Mouse (Mus musculus): ENCODE results near the gene Setd1b. TPM values are rescaled to one million over a fixed set of nuclear protein-coding genes. Genes with fewer than 3 reads are reported as not detected.

Setd1b gene
- polyA plus RNA-seq, 1 experiment from 2014 or later: 10.9 TPM

DNA sequence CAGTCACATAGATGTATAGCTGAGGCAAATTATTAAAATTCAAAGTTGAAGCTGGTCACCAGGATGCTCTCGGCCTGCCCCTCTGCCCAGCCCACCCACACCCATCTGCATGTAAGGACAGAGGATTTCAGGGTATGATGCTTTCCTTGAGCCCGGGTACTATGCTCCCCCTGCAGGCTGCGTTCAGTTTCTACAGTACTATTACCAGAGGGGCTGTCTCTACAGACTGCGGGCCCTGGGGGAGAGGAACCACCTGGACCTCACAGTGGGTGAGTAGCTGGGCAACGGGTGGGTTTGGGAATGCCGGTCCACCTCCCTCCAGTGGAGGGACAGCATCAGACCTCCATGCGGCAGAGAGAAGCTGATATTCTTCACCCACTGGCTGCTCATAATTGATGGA, 27.1 kb upstream of the Setd1b start:
- Histone ChIP-seq H3K27ac (replicated peaks) (no peak overlapping the region), H3K4me1 (replicated peaks) (peaks cover 10% of the 10 kb centered on the region), H3K36me3 (no peaks in the 10 kb centered on the region), H3K27me3 (no peaks in the 10 kb centered on the region), H3K4me3 (no peak overlapping the region), H3K9ac (no peak overlapping the region), H3K4me2 (no peak overlapping the region), H3K9me3 (no peaks in the 10 kb centered on the region)
- no peak for ATAC-seq (ENCODE audit: low FRiP score, low read depth)
- 30% methylated on average over 7 of the region's 7 CpGs for WGBS

DNA sequence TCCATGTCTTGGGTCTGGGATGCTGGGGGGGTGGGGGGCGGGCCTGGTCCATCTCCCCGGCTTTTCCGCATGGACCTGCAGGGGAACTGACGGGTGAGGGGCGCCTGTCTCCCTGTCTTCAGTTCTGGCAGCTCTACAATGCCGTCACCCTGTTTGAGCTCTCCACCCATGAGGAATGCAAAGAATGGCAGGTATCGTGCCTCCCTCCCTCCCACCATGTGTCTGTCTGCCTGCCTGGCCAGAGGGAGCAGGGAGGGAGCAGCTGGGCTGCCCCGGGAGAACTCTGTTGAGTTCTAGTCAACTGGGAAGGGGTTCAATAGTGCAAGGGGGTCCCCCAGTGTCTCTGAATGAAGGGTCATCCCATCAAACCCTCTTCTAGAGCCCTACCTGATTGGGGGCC, 25.9 kb upstream of the Setd1b start:
- H3K36me3 ChIP-seq: no peaks in the 10 kb centered on the region
- no peak overlapping the region for H3K27ac ChIP-seq (replicated peaks)
- 74% methylated on average over 8 of the region's 8 CpGs for WGBS
- H3K4me1 ChIP-seq (replicated peaks): no peaks in the 10 kb centered on the region
- ATAC-seq (ENCODE audit: low FRiP score, low read depth): no peak
- no peaks in the 10 kb centered on the region for H3K27me3 ChIP-seq
- H3K9me3 ChIP-seq: no peaks in the 10 kb centered on the region
- H3K4me3 ChIP-seq: no peak overlapping the region
- no peak overlapping the region for H3K9ac ChIP-seq
- H3K4me2 ChIP-seq: no peak overlapping the region

DNA sequence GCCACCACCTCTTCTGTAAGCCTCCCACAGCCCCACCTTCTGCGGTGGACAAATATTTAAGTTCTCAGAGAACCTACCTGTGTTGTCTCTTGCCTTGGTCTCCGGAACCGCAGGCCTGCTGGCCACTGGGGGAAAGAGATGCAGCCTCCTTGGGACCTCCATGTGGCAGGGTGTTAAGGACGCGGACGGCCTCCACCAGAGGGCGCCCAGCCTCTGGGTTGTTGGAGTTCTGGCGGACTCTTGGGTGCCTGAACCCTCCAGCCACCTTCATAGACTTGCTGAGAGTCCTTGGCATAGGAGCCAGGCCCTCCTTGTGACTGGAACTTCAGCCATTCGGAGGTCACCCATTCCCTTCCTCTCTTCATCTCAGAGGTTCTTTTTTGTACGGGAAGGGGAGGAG, 24.7 kb upstream of the Setd1b start:
- H3K4me3 ChIP-seq: no peak overlapping the region
- H3K9ac ChIP-seq: no peak overlapping the region
- no peak overlapping the region for H3K4me2 ChIP-seq
- no peaks in the 10 kb centered on the region for H3K4me1 ChIP-seq (replicated peaks)
- no peak overlapping the region for H3K27ac ChIP-seq (replicated peaks)
- no peaks in the 10 kb centered on the region for H3K36me3 ChIP-seq
- H3K9me3 ChIP-seq: no peaks in the 10 kb centered on the region
- WGBS: 19% methylated on average over 10 of the region's 10 CpGs
- ATAC-seq (ENCODE audit: low FRiP score, low read depth): no peak; the same call in 1 of the 2 replicates
- no peaks in the 10 kb centered on the region for H3K27me3 ChIP-seq

DNA sequence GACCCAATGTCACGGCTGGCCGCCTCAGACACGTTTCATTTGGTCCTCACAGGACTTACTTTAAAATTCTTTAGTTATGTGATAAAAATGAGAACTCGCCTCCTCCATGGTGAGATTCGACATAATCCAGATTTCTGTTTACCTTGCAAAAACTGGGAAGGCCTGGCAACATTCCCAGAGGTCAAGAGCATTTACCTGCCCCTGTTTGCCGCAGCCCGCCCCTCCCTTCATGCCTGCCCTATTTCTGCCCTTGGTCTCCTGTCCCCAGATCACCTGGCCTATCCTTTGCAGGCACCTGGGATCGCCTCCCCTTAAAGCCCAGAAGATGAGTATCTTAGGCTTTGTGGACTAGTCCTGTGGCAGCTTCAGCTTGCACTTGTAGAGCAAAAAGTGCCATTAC, 24.2 kb upstream of the Setd1b start:
- H3K27ac ChIP-seq (replicated peaks): no peak overlapping the region
- no peak overlapping the region for H3K4me2 ChIP-seq
- no peaks in the 10 kb centered on the region for H3K9me3 ChIP-seq
- H3K36me3 ChIP-seq: no peaks in the 10 kb centered on the region
- no peak overlapping the region for H3K9ac ChIP-seq
- no peak overlapping the region for H3K4me3 ChIP-seq
- 88% methylated on average over 8 of the region's 8 CpGs for whole genome bisulfite sequencing
- no peaks in the 10 kb centered on the region for H3K27me3 ChIP-seq
- no peaks in the 10 kb centered on the region for H3K4me1 ChIP-seq (replicated peaks)
- no peak for ATAC-seq (ENCODE audit: low FRiP score, low read depth)

DNA sequence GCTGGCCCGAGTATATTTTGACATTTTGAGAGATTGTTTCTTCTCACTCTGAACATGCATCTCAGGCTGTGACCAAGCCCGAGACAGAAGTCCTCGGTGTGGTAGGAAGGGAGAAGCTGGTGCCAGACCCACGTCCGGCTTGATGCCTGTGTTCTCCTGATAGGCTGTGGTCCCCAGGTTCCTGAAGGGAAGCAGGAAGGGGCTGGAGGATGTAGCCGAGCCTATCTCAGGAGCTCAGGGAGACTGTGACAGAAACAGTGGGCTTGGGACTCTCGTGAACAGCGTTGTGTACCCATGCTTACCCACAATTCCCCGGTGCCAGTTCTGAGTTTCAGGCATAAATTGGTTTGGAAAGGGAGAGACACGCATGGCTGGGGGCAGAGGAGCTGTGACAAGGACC, 23.2 kb upstream of the Setd1b start:
- no peak overlapping the region for H3K27ac ChIP-seq (replicated peaks)
- no peak overlapping the region for H3K9ac ChIP-seq
- H3K4me3 ChIP-seq: no peak overlapping the region
- H3K9me3 ChIP-seq: no peaks in the 10 kb centered on the region
- H3K4me2 ChIP-seq: no peak overlapping the region
- H3K36me3 ChIP-seq: no peaks in the 10 kb centered on the region
- no peaks in the 10 kb centered on the region for H3K4me1 ChIP-seq (replicated peaks)
- no peak for ATAC-seq (ENCODE audit: low FRiP score, low read depth)
- 78% methylated on average over 10 of the region's 10 CpGs for WGBS
- H3K27me3 ChIP-seq: no peaks in the 10 kb centered on the region

DNA sequence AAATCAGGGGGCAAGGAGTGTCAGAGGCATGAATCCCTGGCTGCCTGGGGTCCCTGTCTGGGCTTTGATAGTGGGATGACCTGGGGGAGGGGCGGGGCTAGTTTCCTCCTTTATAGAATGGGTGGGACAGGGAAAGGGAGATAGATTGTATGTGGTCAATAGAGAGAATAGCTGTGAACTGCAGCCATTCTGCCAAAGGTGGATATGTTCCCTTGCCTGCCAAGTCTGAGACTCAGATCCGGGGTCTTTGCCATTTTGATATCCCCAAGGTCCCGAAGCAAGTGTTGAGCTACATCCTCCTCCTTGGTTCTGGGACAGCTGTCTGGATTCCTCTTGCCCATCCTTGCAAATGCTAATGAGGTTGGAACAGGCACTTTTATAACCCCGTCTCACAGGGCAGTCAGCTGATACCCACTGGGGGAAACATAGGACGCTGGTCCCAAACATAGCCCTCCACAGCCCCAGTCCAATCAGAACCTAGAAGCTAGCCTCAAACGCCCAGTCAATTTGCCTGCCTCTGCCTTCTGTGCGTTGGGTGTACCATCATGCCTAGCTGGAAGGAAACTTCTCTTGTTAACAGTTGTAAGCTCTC, 21.3 kb upstream of the Setd1b start:
- no peak overlapping the region for H3K9ac ChIP-seq
- ATAC-seq (ENCODE audit: low FRiP score, low read depth): no peak
- WGBS: 42% methylated on average over 7 of the region's 7 CpGs
- H3K36me3 ChIP-seq: no peaks in the 10 kb centered on the region
- no peak overlapping the region for H3K4me3 ChIP-seq
- H3K27me3 ChIP-seq: no peaks in the 10 kb centered on the region
- no peak overlapping the region for H3K4me2 ChIP-seq
- no peaks in the 10 kb centered on the region for H3K4me1 ChIP-seq (replicated peaks)
- H3K27ac ChIP-seq (replicated peaks): no peak overlapping the region
- no peaks in the 10 kb centered on the region for H3K9me3 ChIP-seq

DNA sequence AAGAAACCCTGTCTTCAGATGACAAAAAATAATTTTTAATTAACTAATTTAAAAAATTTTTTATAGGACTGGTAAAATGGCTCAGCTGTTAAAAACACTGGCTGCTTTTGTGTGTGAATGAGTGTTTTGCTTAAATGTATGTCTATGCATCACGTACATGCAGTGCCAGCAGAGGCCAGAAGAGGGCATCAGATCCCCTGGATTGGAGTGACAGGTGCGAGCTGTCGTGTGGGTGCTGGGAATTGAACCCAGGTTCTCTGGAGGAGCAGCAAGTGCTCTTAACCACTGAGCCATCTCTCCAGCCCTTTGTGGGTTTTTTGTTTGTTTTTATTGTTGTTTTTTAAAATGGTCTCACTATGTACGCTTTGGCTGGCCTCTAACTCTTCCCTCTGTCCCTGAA, 19.8 kb upstream of the Setd1b start:
- Histone ChIP-seq H3K9ac (no peak overlapping the region), H3K36me3 (no peaks in the 10 kb centered on the region), H3K27ac (replicated peaks) (no peak overlapping the region), H3K9me3 (no peaks in the 10 kb centered on the region), H3K4me1 (replicated peaks) (no peaks in the 10 kb centered on the region), H3K4me3 (no peak overlapping the region), H3K4me2 (no peak overlapping the region), H3K27me3 (no peaks in the 10 kb centered on the region)
- WGBS: 95% methylated on average over 4 of the region's 4 CpGs
- ATAC-seq (ENCODE audit: low FRiP score, low read depth): no peak

DNA sequence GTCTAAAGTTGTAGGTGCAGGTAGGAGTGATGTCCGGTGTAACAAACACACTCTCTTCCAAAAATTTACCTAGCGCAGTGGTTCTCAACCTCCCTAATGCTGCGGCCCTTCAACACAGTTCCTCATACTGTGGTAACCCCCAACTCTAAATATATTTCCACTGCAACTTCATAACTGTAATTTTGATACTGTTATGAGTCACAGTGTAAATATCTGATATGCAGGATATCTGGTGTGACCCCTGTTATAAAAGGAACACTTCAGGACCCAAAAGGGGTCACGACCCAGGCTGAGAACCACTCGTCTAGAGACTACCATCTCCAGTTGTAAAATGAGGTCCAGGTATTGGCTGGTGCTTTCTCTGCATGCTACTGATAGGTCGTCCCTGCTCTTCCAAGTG, 16.9 kb upstream of the Setd1b start:
- ATAC-seq (ENCODE audit: low FRiP score, low read depth): no peak
- Histone ChIP-seq H3K4me3 (no peak overlapping the region), H3K9ac (no peak overlapping the region), H3K4me2 (no peak overlapping the region), H3K27ac (replicated peaks) (no peak overlapping the region), H3K9me3 (no peaks in the 10 kb centered on the region), H3K27me3 (no peaks in the 10 kb centered on the region), H3K36me3 (no peaks in the 10 kb centered on the region; the same call in 1 of the 2 replicates), H3K4me1 (replicated peaks) (no peaks in the 10 kb centered on the region; the same call in 1 of the 2 replicates)
- 89% methylated on average over 6 of the region's 6 CpGs for WGBS

DNA sequence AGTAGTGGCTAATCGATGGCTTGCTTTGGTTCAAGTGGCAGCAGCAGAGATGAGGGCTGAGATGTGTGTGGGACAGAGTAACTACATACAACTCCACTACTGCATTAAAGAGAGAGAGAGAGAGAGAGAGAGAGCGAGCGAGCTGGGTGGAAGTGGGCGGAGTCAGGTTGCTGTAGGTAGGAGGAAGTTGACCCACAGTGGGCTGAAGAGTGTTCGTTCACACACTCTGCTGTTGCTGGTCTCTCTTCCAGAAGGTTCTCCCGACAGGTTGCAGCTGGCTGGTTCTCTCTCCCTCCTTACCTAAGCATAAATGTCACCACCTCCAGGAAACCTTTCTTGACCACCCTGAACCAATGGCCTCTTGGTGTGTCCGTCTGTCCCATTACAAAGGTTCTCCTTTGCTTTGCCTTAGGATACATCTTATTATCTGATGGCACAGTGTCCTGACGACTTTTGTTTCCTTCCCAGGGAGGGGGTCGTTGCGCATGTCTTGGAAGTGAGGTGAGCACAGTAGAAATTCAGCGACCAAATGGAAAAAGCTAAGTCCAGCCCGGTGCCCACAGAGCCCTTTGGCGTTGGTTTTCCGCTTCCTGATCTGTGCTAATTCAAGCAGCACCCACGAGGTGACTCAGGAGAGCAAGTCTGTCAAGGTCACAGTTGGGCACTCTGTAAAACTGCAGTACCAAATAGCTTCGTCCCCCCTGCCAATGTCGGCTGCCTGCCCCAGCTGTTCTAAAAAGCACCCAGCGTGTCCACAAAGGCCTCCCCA, 16.2 kb upstream of the Setd1b start:
- Histone ChIP-seq H3K9ac (no peak overlapping the region), H3K4me1 (replicated peaks) (no peaks in the 10 kb centered on the region; the same call in 1 of the 2 replicates), H3K27me3 (no peaks in the 10 kb centered on the region), H3K9me3 (no peaks in the 10 kb centered on the region), H3K27ac (replicated peaks) (no peak overlapping the region), H3K4me2 (no peak overlapping the region), H3K36me3 (no peaks in the 10 kb centered on the region; the same call in 1 of the 2 replicates), H3K4me3 (no peak overlapping the region)
- 85% methylated on average over 18 of the region's 18 CpGs for WGBS
- no peak for ATAC-seq (ENCODE audit: low FRiP score, low read depth)

DNA sequence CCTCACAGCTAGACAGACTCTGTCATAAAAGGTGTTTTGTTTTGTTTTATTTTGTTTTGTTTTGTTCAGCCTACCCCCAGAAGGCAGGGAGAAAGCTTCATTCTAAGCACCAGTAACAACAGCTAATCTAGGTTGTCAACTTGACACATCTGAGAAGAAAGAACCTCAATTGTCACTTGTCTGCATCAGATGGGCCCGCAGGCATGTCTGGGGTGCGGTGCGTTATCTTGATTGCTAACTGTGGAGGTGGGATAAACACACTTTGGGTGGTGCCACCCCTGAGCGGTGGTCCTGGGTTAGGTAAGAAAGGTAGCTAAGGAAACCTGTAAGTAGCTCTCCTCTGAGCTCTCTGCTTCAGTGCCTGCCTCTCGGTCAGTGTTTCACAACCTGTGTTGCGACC, 15.0 kb upstream of the Setd1b start:
- no peak overlapping the region for H3K4me3 ChIP-seq
- 75% methylated on average over 6 of the region's 6 CpGs for WGBS
- H3K9ac ChIP-seq: no peak overlapping the region
- H3K4me2 ChIP-seq: no peak overlapping the region
- no peaks in the 10 kb centered on the region; the same call in 1 of the 2 replicates for H3K36me3 ChIP-seq
- no peaks in the 10 kb centered on the region for H3K27me3 ChIP-seq
- ATAC-seq (ENCODE audit: low FRiP score, low read depth): no peak
- no peaks in the 10 kb centered on the region for H3K9me3 ChIP-seq
- H3K4me1 ChIP-seq (replicated peaks): peaks cover 8% of the 10 kb centered on the region
- no peak overlapping the region for H3K27ac ChIP-seq (replicated peaks)

DNA sequence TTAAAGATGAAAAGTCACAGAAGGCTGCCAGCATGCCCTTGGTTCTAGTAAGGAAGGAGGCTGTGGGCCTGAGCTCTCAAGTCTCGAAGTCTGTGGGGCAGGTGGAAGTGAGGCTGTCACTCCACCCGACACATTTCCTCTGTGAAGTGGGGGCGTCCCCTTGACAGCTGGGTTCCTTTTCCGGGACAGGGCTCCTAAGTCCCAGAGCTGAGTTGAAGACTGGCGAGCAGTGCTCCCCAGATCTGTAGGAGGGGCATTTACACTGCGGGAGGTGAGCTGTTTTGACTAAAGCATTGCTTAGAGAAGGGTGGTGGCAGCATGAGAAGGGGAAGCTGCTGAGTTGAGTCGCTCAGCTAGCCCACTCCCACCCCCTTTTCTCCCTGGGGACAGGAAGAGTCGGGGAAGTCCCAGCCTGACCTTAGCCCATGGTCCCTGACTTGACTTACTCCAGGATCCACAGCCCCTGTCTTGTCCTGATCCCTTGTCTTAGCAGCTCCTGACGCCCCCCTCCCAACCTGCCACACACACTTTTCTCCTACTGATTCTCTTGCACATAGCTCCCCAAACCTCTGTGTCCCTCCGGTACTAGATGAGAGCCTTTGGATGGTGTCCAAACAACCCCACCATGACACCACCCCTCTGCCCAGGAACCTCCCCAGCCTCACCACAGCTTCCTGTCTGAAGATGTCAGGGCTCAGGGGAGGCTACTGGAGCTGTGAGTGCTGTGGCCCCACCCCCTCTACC, 13.4 kb upstream of the Setd1b start:
- no peak for ATAC-seq (ENCODE audit: low FRiP score, low read depth)
- Histone ChIP-seq H3K4me1 (replicated peaks) (peaks cover 23% of the 10 kb centered on the region), H3K27me3 (no peaks in the 10 kb centered on the region), H3K9me3 (no peaks in the 10 kb centered on the region), H3K27ac (replicated peaks) (no peak overlapping the region), H3K4me3 (no peak overlapping the region), H3K36me3 (no peaks in the 10 kb centered on the region; the same call in 1 of the 2 replicates), H3K4me2 (no peak overlapping the region), H3K9ac (no peak overlapping the region)
- 56% methylated on average over 10 of the region's 10 CpGs for WGBS

DNA sequence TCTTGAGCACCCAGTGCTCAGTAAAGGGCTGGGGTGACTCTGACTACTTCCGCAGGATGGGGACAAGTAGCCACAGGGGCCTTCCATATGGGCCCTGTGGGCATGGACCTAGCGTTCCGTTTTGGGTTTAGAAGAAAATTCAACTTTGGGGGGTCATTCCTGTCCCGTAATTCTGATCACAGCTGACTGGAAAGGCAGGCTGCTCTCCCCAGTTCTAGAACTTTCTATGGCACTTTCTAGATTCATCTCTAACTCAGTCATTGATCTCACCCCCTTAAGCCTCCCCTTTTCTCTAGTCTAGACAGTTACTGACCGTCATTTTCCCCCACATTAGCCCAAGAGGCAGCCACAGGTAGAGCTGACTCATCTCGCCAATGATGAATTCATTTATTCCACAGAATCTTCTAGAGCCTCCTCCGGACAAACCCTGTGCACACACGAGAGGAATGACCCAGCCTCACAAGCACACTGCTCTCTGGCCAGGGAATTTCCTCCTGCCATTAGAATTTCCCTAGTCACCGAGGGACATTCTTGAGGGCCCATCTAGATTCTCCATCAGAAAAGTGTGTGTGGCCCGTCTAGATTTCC, 12.7 kb upstream of the Setd1b start:
- Histone ChIP-seq H3K4me3 (no peak overlapping the region), H3K4me2 (no peak overlapping the region), H3K9me3 (no peaks in the 10 kb centered on the region), H3K36me3 (no peaks in the 10 kb centered on the region; the same call in 1 of the 2 replicates), H3K27ac (replicated peaks) (no peak overlapping the region), H3K4me1 (replicated peaks) (peaks cover 29% of the 10 kb centered on the region), H3K27me3 (no peaks in the 10 kb centered on the region), H3K9ac (no peak overlapping the region)
- WGBS: 86% methylated on average over 10 of the region's 10 CpGs
- no peak for ATAC-seq (ENCODE audit: low FRiP score, low read depth)

Measured in hindbrain, embryonic 15.5 days (tissue).